Mouse (Mus musculus) lung, embryonic 16.5 days (tissue): ENCODE measurements at regions not wholly inside any gene's neighbourhood (a gene's known extent, or its start where the extent isn't known, plus 50 kb on each side); places are given as distances from the start of the nearest gene placed in this dataset.

Source experiments
- ATAC-seq: fragments of 200-750 bp; cut with Nextera tagmentation; 2 replicates; pipeline ENCODE4 v1.8.0; 2017; ENCODE audit warnings: low read depth, mild to moderate bottlenecking, moderate library complexity
- H3K27ac ChIP-seq: fragments of 300-500 bp; sonication (generic); 2 replicates; pipeline ENCODE4 v1.5.1; 2014; ENCODE audit warnings: mild to moderate bottlenecking, control low read depth, low read length
- H3K27me3 ChIP-seq: fragments of 300-500 bp; sonication (generic); 2 replicates; pipeline ENCODE4 v1.6.1; 2014; ENCODE audit warnings: low read depth, low read length, mixed read lengths; ENCODE audit not compliant: control insufficient read depth, insufficient read depth
- H3K36me3 ChIP-seq: fragments of 300-500 bp; sonication (generic); 2 replicates; pipeline ENCODE4 v1.6.1; 2014; ENCODE audit warnings: low read length; ENCODE audit not compliant: control insufficient read depth, insufficient read depth
- H3K4me1 ChIP-seq: fragments of 300-500 bp; sonication (generic); replicated peaks from 2 replicates; pipeline ENCODE4 v1.6.1; 2014; ENCODE audit warnings: low read length, mixed read lengths; ENCODE audit not compliant: control insufficient read depth, insufficient read depth
- H3K4me2 ChIP-seq: fragments of 300-500 bp; sonication (generic); 2 replicates; pipeline ENCODE4 v1.6.1; 2014; ENCODE audit warnings: low read depth, low read length, control low read depth
- H3K4me3 ChIP-seq: fragments of 300-500 bp; sonication (generic); 2 replicates; pipeline ENCODE4 v1.5.1; 2014; ENCODE audit warnings: mild to moderate bottlenecking, low read length, control low read depth
- H3K9ac ChIP-seq: fragments of 300-500 bp; sonication (generic); 2 replicates; pipeline ENCODE4 v1.6.1; 2014; ENCODE audit warnings: low read length, control low read depth
- H3K9me3 ChIP-seq: fragments of 300-500 bp; sonication (generic); 2 replicates; pipeline ENCODE4 v1.6.1; 2016; ENCODE audit warnings: low read length; ENCODE audit not compliant: control insufficient read depth
- WGBS: fragments of 180-500 bp; shearing (Covaris S2); extraction: QIAGEN DNeasy Blood & Tissue Kit; methylation state at CpG from one replicate; pipeline ENCODE4 v1.1.7; 2014; 5-methylcytosine and 5-hydroxymethylcytosine counted together

- H3K4me3 ChIP-seq, result no peak overlapping the region
- WGBS, result 84% methylated on average over 1 of the region's 1 CpGs
- ATAC-seq, result no peak
These were observed 175.3 kb upstream of the Cypt12 start for GRCm38 (mm10) chr3:17772886-17773285.

GRCm38 (mm10) chr3:17779152-17779551 lies 169.1 kb upstream of the Cypt12 start:
- no peak overlapping the region for H3K9ac ChIP-seq
- H3K9me3 ChIP-seq, result no peaks in the 10 kb centered on the region
- no peaks in the 10 kb centered on the region for H3K27me3 ChIP-seq
- no peaks in the 10 kb centered on the region for H3K4me1 ChIP-seq
- 71% methylated on average over 3 of the region's 3 CpGs for WGBS
- H3K36me3 ChIP-seq, result no peaks in the 10 kb centered on the region
- no peak overlapping the region for H3K4me3 ChIP-seq
- no peak overlapping the region for H3K4me2 ChIP-seq
- H3K27ac ChIP-seq, result no peak overlapping the region
- no peak for ATAC-seq

More at GRCm38 (mm10) chr3:17772886-17773285, 175.3 kb upstream of the Cypt12 start:
- Histone ChIP-seq H3K4me1 (no peaks in the 10 kb centered on the region), H3K9me3 (no peaks in the 10 kb centered on the region), H3K27ac (no peak overlapping the region), H3K9ac (no peak overlapping the region), H3K36me3 (no peaks in the 10 kb centered on the region), H3K27me3 (no peaks in the 10 kb centered on the region), H3K4me2 (no peak overlapping the region)

GRCm38 (mm10) chr3:17784076-17784475 lies 164.1 kb upstream of the Cypt12 start:
- H3K27me3 ChIP-seq, result peaks cover 40% of the 10 kb centered on the region
- no peak for ATAC-seq
- no peaks in the 10 kb centered on the region for H3K36me3 ChIP-seq
- no peak overlapping the region for H3K27ac ChIP-seq
- WGBS, result 68% methylated on average over 3 of the region's 3 CpGs
- H3K4me1 ChIP-seq, result peaks cover 5% of the 10 kb centered on the region; the same call in 1 of the 2 replicates
- no peak overlapping the region for H3K4me2 ChIP-seq
- H3K9ac ChIP-seq, result no peak overlapping the region
- H3K4me3 ChIP-seq, result no peak overlapping the region
- no peaks in the 10 kb centered on the region for H3K9me3 ChIP-seq

DNA sequence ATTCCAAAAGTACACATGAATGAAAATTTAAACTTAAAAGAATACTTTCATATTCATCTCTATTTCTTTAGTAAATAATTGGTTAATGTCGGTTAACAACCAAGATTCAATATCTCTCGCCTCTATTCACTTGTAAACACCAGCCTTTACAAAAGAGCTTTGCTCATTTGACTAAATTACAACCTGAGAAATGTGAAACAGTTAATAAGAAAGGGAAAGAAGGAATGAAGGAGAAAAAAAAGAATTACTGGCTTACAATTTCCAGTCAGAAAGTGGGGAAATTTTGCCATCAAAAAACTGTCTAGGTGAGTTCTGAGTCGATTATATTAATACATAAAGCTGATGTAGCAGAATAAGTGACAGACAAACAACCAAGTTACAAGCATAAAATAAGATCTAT lies 163.6 kb upstream of the Cypt12 start:
- Histone ChIP-seq H3K4me2 (no peak overlapping the region), H3K9ac (no peak overlapping the region), H3K9me3 (no peaks in the 10 kb centered on the region), H3K4me1 (peaks cover 5% of the 10 kb centered on the region; the same call in 1 of the 2 replicates), H3K4me3 (no peak overlapping the region), H3K36me3 (no peaks in the 10 kb centered on the region), H3K27me3 (peaks cover 45% of the 10 kb centered on the region), H3K27ac (no peak overlapping the region)
- WGBS, result 34% methylated on average over 3 of the region's 3 CpGs
- no peak for ATAC-seq

DNA sequence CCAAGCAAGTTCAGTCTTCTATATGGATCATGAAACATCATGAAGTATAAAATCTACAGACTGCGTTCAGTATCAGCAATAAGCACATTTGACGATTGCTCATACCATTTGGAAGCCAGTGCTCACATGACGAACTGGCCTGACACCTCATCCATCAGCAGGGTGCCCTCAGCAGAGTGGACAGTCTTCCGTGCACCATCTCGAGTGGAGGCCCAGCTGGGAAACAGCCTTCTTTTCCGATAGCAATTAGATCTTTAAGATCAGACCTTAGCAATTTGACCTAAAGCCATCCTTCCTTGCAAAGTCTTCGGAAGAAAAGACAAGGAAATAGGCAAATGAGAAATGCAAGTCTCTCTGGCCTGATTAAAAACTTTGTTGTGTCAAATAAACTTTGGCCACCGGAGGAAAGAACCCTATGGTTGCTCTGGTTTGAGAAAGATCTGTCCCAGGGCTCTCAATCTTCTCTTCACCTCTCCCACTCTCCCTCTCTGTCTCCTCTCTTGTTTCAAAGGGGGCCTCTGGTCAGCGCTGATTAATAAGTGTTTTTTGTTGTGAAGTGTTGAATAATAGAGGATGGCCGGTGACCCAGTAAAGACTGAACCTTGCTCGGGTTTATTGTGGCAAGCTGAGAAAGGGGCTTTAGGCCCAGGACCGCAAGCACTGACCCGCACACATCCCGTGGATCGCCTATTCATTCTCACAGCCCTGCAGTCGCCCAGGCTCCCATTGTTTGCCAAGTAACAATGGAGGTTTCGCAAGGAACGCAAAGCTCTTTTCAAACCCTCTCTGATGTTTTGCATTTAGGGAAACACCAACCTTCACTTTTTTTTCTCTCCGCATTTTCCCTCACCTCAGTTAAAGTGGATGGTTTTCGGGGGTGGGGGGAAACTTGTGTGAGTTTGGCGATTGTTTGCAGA lies 162.8 kb upstream of the Cypt12 start:
- Histone ChIP-seq H3K4me1 (peaks cover 5% of the 10 kb centered on the region; the same call in 1 of the 2 replicates), H3K4me2 (peak overlapping the region; percentile 72), H3K27me3 (peaks cover 52% of the 10 kb centered on the region), H3K27ac (no peak overlapping the region), H3K4me3 (peak overlapping the region; percentile 44), H3K36me3 (no peaks in the 10 kb centered on the region), H3K9me3 (no peaks in the 10 kb centered on the region), H3K9ac (0 out of 2 replicates have a peak overlapping the region, but pooled peaks have one; percentile 39)
- no peak; the same call in 1 of the 2 replicates for ATAC-seq
- 6% methylated on average over 21 of the region's 21 CpGs for WGBS

DNA sequence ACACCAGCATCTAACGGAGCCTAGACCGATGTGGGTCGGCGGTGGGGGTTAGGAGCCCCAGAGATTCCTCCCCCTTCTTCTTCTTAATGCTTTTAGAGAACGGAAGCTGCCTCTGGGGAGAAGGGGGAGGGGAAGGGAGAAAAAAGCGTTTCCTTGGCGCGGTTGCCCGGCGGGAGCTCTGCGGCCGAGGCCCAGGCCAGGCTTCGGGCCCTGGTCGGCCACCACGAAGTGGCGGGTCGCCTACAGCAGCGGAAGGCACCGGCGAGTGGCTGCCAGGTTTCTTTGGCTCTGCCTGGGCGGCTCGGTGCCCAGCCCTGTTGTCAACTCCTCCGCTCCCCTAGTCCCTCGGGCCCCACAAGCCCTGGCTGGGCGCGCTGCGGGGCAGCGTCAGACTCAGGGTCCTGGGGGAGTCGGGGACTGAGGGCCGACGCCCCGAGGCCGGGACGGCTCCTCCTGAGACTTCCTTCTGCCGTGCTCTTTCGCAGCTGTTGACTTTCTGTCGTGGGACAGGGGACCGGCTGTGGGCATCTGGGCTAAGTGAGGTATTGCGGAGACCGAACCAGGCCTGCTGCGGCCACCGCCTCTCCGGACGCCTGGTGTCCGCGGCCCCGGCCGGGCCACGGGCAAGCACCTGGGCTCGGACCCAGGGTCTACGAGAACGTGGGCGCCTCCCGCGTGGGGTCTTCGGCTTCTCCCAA lies 162.0 kb upstream of the Cypt12 start:
- Histone ChIP-seq H3K4me1 (peaks cover 5% of the 10 kb centered on the region; the same call in 1 of the 2 replicates), H3K9ac (peak overlapping the region; percentile 39; the same call in 1 of the 2 replicates), H3K9me3 (no peaks in the 10 kb centered on the region), H3K4me3 (peak overlapping the region; percentile 44), H3K4me2 (peak overlapping the region; percentile 72), H3K36me3 (no peaks in the 10 kb centered on the region), H3K27ac (no peak overlapping the region), H3K27me3 (peaks cover 59% of the 10 kb centered on the region)
- WGBS, result under 1% methylated on average over 53 of the region's 56 CpGs
- ATAC-seq, result peak; percentile 26; the same call in 1 of the 2 replicates

DNA sequence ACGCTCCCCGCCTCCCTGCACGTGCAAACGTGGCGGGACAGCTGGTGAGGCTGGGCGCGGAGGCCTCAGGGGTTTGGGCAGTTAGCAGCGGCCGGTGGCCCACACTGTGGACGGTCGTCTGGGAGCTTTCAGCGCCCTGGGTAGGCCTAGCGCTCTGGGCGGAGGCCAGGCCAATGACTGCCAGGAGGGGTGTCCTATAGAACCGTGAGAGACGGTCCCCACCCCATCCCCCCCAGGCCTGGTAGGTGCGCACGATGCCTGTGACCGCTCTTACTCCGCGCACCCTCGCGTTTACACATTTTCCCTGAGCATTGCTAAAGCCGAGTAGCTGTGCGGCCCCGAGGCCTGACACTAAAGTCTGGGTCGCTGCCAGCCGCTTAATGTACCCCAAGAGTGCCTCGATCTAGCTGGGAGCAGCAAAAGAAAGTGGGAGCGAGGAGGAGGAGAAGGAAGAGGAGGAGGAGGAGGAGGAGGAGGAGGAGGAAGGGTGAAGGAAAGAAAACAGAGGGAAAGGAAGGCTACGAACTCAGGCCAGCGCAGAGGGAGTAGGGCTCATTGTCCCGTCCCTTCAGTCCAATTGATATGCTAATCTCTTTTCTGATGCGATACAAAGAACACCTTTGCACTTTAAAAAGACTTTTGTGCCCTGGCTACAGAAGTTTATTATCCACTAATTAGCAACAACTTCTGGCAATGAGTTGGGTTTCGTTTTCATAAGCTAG lies 161.3 kb upstream of the Cypt12 start:
- peak; percentile 43; the same call in 1 of the 2 replicates for ATAC-seq
- peaks cover 65% of the 10 kb centered on the region for H3K27me3 ChIP-seq
- H3K27ac ChIP-seq, result no peak overlapping the region
- no peaks in the 10 kb centered on the region for H3K9me3 ChIP-seq
- peak overlapping the region; percentile 44 for H3K4me3 ChIP-seq
- H3K4me2 ChIP-seq, result peak overlapping the region; percentile 72
- no peaks in the 10 kb centered on the region for H3K36me3 ChIP-seq
- H3K4me1 ChIP-seq, result peaks cover 5% of the 10 kb centered on the region; the same call in 1 of the 2 replicates
- no peak overlapping the region for H3K9ac ChIP-seq
- 2% methylated on average over 34 of the region's 35 CpGs for WGBS

GRCm38 (mm10) chr3:17787443-17788333 lies 160.5 kb upstream of the Cypt12 start:
- Histone ChIP-seq H3K27me3 (peaks cover 68% of the 10 kb centered on the region), H3K9ac (no peak overlapping the region), H3K36me3 (no peaks in the 10 kb centered on the region), H3K27ac (no peak overlapping the region), H3K4me1 (peaks cover 5% of the 10 kb centered on the region; the same call in 1 of the 2 replicates), H3K4me3 (no peak overlapping the region), H3K9me3 (no peaks in the 10 kb centered on the region), H3K4me2 (no peak overlapping the region)
- no peak for ATAC-seq
- 5% methylated on average over 18 of the region's 18 CpGs for WGBS
